ENCODE assay signal across 14 mouse cellular contexts in genomic region chr5:117844611-117845010, GRCm38 (mm10).
DNase-seq lines count a peak whose midpoint lies in the region; ATAC-seq lines count a peak whose summit lies in the region.
"Had no signal": no experiment of that assay in that cellular context is flagged by ENCODE, and none has a peak within 500 bp of the region (broad histone marks: within the 10 kb centered on the region; RNA-seq: fewer than 3 reads in every experiment).

No protein-coding gene starts in this region.

- ATAC-seq in kidney, embryonic 16.5 days (ENCODE audit: low FRiP score, low TSS enrichment) = no peak
- no peak for ATAC-seq in inflammation-experienced regulatory T-cells, adult 6 months
- ATAC-seq: forebrain, embryonic 13.5 days; midbrain, embryonic 16.5 days had no signal

- peaks cover 59% of the 10 kb centered on the region for H3K27me3 ChIP-seq in kidney, embryonic 16.5 days (ENCODE audit: insufficient read depth, low read length)

- WGBS in kidney, embryonic 16.5 days = 16% methylated on average over 1 of the region's 1 CpGs

- peak; percentile 44 for DNase-seq in adrenal gland, postnatal 10 days
- no peak for DNase-seq in adrenal gland, postnatal 4 days (ENCODE audit: low spot score in 2 of 2)
- peak; percentile 44 for DNase-seq in kidney, postnatal 10 days
- DNase-seq in ZHBTc4 (ENCODE audit: low read depth, low spot score) = peak; percentile 44
- DNase-seq in induced T-regulatory cell, adult 2 months (ENCODE audit: low read depth) = peak; percentile 6
- DNase-seq in gastrocnemius, postnatal 4 days (ENCODE audit: low spot score in 2 of 2) = no peak
- DNase-seq: cerebellum, adult 8-10 months; kidney, adult 9 months had no signal

- no peak overlapping the region for H3K4me3 ChIP-seq in kidney, embryonic 16.5 days (ENCODE audit: low read length)
- H3K4me3 ChIP-seq: embryonic facial prominence, embryonic 15.5 days; forebrain, embryonic 13.5 days; neural tube, embryonic 13.5 days had no signal

- H3K9me3 ChIP-seq in kidney, embryonic 16.5 days (ENCODE audit: low read length) = no peaks in the 10 kb centered on the region
- H3K9me3 ChIP-seq: embryonic facial prominence, embryonic 15.5 days; forebrain, embryonic 13.5 days; neural tube, embryonic 13.5 days had no signal

- no peak overlapping the region for H3K9ac ChIP-seq in kidney, embryonic 16.5 days (replicated peaks; ENCODE audit: low read length)
- H3K9ac ChIP-seq: embryonic facial prominence, embryonic 15.5 days; forebrain, embryonic 13.5 days; neural tube, embryonic 13.5 days had no signal

- 0 out of 2 replicates have a peak, but pooled peaks cover 12% of the 10 kb centered on the region for H3K4me1 ChIP-seq in kidney, embryonic 16.5 days (ENCODE audit: insufficient read depth, low read length)

- H3K36me3 ChIP-seq in kidney, embryonic 16.5 days (ENCODE audit: insufficient read depth, low read length) = no peaks in the 10 kb centered on the region
- H3K36me3 ChIP-seq: embryonic facial prominence, embryonic 15.5 days; neural tube, embryonic 13.5 days had no signal

- H3K27ac ChIP-seq in kidney, embryonic 16.5 days (ENCODE audit: low read length) = no peak overlapping the region
- H3K27ac ChIP-seq: embryonic facial prominence, embryonic 15.5 days; forebrain, embryonic 13.5 days; neural tube, embryonic 13.5 days had no signal

- H3K4me2 ChIP-seq in kidney, embryonic 16.5 days (replicated peaks; ENCODE audit: low read depth, low read length) = no peak overlapping the region
- H3K4me2 ChIP-seq: embryonic facial prominence, embryonic 15.5 days; forebrain, embryonic 13.5 days; neural tube, embryonic 13.5 days had no signal

Comparison
In these comparisons a context has a peak if more than half of its experiments do, and no peak if none do; other contexts are left out.
1. DNase-seq: peak in adrenal gland, postnatal 10 days (single experiment), kidney, postnatal 10 days (single experiment), ZHBTc4 (single experiment) and induced T-regulatory cell, adult 2 months (single experiment); none in adrenal gland, postnatal 4 days (0 of 2) and gastrocnemius, postnatal 4 days (0 of 2).